Mouse (Mus musculus): ENCODE results near the gene Cgnl1. TPM values are rescaled to one million over a fixed set of nuclear protein-coding genes. Genes with fewer than 3 reads are reported as not detected.

The Cgnl1 gene
- total RNA-seq, 1 experiment from 2014 or later: 91.2 TPM

Other genes starting within 250 kb of the Cgnl1 start
- 8.6 and 11.2 TPM in 2 replicates for gene Myzap, start 179.2 kb downstream of the Cgnl1 start, total RNA-seq (2021)